Mouse (Mus musculus) forebrain, embryonic 14.5 days (tissue): Measurements from ENCODE around the gene 9530077C05Rik. TPM values are rescaled to one million over a fixed set of nuclear protein-coding genes. Genes with fewer than 3 reads are reported as not detected.

ENCODE experiments used
- ATAC-seq: fragments of 200-750 bp; cut with Nextera tagmentation; 2 replicates; pipeline ENCODE4 v1.8.0; 2017; ENCODE audit warnings: mild to moderate bottlenecking, moderate library complexity
- DNase-seq: peaks from one replicate; pipeline ENCODE4 v3.0.0-alpha.2; 2015; ENCODE audit warnings: low spot score
- H3K27ac ChIP-seq: fragments of 300-500 bp; sonication (generic); 2 replicates; pipeline ENCODE4 v1.5.1; 2014; ENCODE audit warnings: low read depth, mild to moderate bottlenecking, control low read depth, low read length, moderate library complexity
- H3K27me3 ChIP-seq: fragments of 300-500 bp; sonication (generic); replicated peaks from 2 replicates; pipeline ENCODE4 v1.6.1; 2014; ENCODE audit warnings: low read length, control low read depth, mixed read lengths; ENCODE audit not compliant: control insufficient read depth, insufficient read depth
- H3K36me3 ChIP-seq: fragments of 300-500 bp; sonication (generic); 2 replicates; pipeline ENCODE4 v1.6.1; 2014; ENCODE audit warnings: low read length, control low read depth; ENCODE audit not compliant: control insufficient read depth, insufficient read depth
- H3K4me1 ChIP-seq: fragments of 300-500 bp; sonication (generic); 2 replicates; pipeline ENCODE4 v1.6.1; 2014; ENCODE audit warnings: antibody characterized with exemption, low read length, control low read depth; ENCODE audit not compliant: control insufficient read depth, insufficient read depth
- H3K4me2 ChIP-seq: fragments of 300-500 bp; sonication (generic); 2 replicates; pipeline ENCODE4 v1.6.1; 2014; ENCODE audit warnings: mild to moderate bottlenecking, control low read depth, low read length
- H3K4me3 ChIP-seq: fragments of 300-500 bp; sonication (generic); 2 replicates; pipeline ENCODE4 v1.5.1; 2014; ENCODE audit warnings: low read depth, low read length, control low read depth
- H3K9ac ChIP-seq: fragments of 300-500 bp; sonication (generic); 2 replicates; pipeline ENCODE4 v1.6.1; 2014; ENCODE audit warnings: mild to moderate bottlenecking, low read length, control low read depth, moderate library complexity
- H3K9me3 ChIP-seq: fragments of 300-500 bp; sonication (generic); replicated peaks from 2 replicates; pipeline ENCODE4 v1.6.1; 2016; ENCODE audit warnings: low read length, control low read depth, mixed read lengths; ENCODE audit not compliant: control insufficient read depth
- WGBS: fragments of 180-500 bp; shearing (Covaris S2); extraction: QIAGEN DNeasy Blood & Tissue Kit; methylation state at CpG from one replicate; pipeline ENCODE4 v1.1.7; 2014; 5-methylcytosine and 5-hydroxymethylcytosine counted together
- polyA plus RNA-seq: library from polyadenylated mRNA; unstranded; fragments of >200 nt; fragmentation: Nextera tagmentation; extraction: Ambion mirVana; gene quantifications from 2 replicates; pipeline ENCODE4 v1.2.1, GENCODE M21; 2014

The 9530077C05Rik gene
- polyA plus RNA-seq, 1 experiment from 2014 or later, result 12.2 TPM

DNA sequence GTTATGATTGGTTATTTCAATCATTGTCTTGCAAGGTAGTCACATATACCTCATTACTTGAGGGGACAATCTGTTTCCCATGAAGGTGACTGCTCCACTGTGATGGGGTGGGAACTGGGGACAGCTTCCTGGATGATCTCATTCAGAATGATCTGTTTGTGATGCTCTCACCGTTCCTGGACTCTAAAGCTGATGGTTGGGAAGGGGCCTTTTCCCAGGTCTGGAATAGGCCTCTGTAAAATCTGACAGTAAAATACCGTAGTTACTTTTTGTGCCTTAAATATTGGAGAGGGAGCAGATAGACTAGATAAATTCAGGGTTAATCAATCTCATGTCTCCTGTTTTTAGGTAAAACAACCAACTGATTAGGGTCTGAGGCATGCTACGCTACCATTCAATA, 58.3 kb downstream of the 9530077C05Rik start, which contains the start of gene Rp9:
TSS of gene Rp9 (minus strand) at position 101 of the 400 bp plus-strand sequence.
- H3K4me3 ChIP-seq, result peak within 1 kb of the TSS; percentile 86
- peak within 1 kb of the TSS; percentile 75 for H3K4me2 ChIP-seq
- no peaks in the 10 kb centered on the region for H3K27me3 ChIP-seq
- H3K9ac ChIP-seq, result peak within 1 kb of the TSS; percentile 95; the same call in 1 of the 2 replicates
- H3K27ac ChIP-seq, result no peak within 1 kb of the TSS
- 0 out of 2 replicates have a peak, but pooled peaks cover 2% of the 10 kb centered on the region for H3K4me1 ChIP-seq
- no peaks in the 10 kb centered on the region for H3K9me3 ChIP-seq
- no peaks in the 10 kb centered on the region for H3K36me3 ChIP-seq
- DNase-seq, result no peak
- WGBS, result 87% methylated on average over 3 of the region's 3 CpGs
- ATAC-seq, result no peak

GRCm38 (mm10) chr9:22475424-22475868, 64.1 kb downstream of the 9530077C05Rik start, which contains the start of gene Bbs9:
TSS of gene Bbs9 (plus strand) at chr9:22475715.
- Histone ChIP-seq H3K27me3 (no peaks in the 10 kb centered on the region), H3K36me3 (no peaks in the 10 kb centered on the region), H3K4me2 (peak within 1 kb of the TSS; percentile 77), H3K27ac (peak within 1 kb of the TSS; percentile 60; the same call in 1 of the 2 replicates), H3K9me3 (no peaks in the 10 kb centered on the region), H3K9ac (peak within 1 kb of the TSS; percentile 69), H3K4me1 (peaks cover 10% of the 10 kb centered on the region), H3K4me3 (peak within 1 kb of the TSS; percentile 54)
- peak; percentile 97 for DNase-seq
- WGBS, result under 1% methylated on average over 25 of the region's 25 CpGs
- peak; percentile 100 for ATAC-seq

GRCm38 (mm10) chr9:22476265-22476664, 65.0 kb downstream of the 9530077C05Rik start:
- DNase-seq, result peak; percentile 19
- no peak overlapping the region for H3K27ac ChIP-seq
- H3K4me1 ChIP-seq, result peaks cover 10% of the 10 kb centered on the region
- H3K27me3 ChIP-seq, result no peaks in the 10 kb centered on the region
- 4% methylated on average over 10 of the region's 10 CpGs for WGBS
- H3K4me3 ChIP-seq, result peak overlapping the region; percentile 54
- H3K9me3 ChIP-seq, result no peaks in the 10 kb centered on the region
- H3K36me3 ChIP-seq, result no peaks in the 10 kb centered on the region
- peak overlapping the region; percentile 77 for H3K4me2 ChIP-seq
- ATAC-seq, result no peak
- peak overlapping the region; percentile 69 for H3K9ac ChIP-seq

DNA sequence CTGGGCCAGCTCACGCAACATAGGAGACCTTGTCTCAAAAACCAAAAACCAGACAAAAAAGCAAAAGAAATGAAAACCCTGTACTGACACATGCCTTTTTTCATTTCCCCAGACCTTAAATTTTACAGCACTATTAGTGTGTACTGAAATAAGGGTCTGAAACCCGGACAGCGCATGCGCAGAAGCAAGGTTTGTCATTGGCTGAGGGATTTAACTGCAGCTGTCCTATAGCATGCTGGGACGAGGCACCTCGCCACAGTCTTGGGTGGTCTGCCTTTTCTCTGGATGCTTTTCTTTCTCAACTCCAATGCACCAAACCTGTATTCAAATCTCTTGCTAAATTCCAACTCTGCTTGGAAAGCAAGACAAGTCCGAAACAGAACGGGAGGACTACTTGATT, 67.6 kb downstream of the 9530077C05Rik start:
- Histone ChIP-seq H3K27me3 (no peaks in the 10 kb centered on the region), H3K4me3 (no peak overlapping the region), H3K9me3 (no peaks in the 10 kb centered on the region), H3K27ac (no peak overlapping the region), H3K9ac (no peak overlapping the region), H3K36me3 (no peaks in the 10 kb centered on the region), H3K4me1 (peaks cover 10% of the 10 kb centered on the region), H3K4me2 (no peak overlapping the region)
- WGBS, result 93% methylated on average over 8 of the region's 8 CpGs
- no peak for ATAC-seq
- DNase-seq, result no peak

DNA sequence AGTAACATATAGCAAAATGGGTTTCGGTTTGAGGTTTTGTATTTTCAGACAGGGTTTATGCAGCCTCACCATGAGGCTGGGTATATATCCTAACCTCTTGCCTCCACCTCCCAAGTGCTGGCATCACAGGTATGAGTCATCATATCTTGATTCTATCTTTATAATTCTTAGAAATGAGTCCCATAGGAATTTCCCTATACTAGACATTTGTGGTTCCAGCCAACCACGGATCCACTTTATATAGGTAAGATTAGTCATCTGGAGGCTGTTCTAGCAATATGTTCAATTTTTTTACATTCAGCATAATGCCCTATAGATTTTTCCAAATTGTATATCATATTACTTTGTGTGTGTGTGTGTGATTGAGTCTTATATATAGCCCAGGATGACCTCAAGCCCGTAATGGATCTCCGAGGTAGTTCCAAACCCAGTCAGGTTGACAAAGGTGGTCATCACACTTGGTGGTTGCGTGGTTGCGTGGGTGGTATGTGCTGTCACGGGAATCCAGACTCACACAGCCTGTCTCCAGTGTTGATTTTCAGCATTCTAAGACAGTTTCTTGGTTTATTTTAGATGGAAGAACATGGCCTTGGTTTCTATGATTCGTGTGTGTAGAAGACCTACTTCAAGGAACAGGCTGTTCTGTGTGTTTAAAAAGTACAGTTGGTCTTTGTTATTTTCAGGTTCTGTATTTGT, 72.7 kb downstream of the 9530077C05Rik start:
- H3K4me2 ChIP-seq, result no peak overlapping the region
- DNase-seq (no peak), ATAC-seq (no peak)
- H3K27me3 ChIP-seq, result no peaks in the 10 kb centered on the region
- H3K36me3 ChIP-seq, result 0 out of 2 replicates have a peak, but pooled peaks cover 2% of the 10 kb centered on the region
- no peak overlapping the region for H3K4me3 ChIP-seq
- H3K27ac ChIP-seq, result no peak overlapping the region
- no peaks in the 10 kb centered on the region for H3K9me3 ChIP-seq
- no peak overlapping the region for H3K9ac ChIP-seq
- H3K4me1 ChIP-seq, result no peaks in the 10 kb centered on the region
- WGBS, result 96% methylated on average over 8 of the region's 8 CpGs

- H3K27ac ChIP-seq, result no peak overlapping the region
- H3K9ac ChIP-seq, result no peak overlapping the region
- no peaks in the 10 kb centered on the region for H3K9me3 ChIP-seq
- H3K4me3 ChIP-seq, result no peak overlapping the region
- H3K4me1 ChIP-seq, result no peaks in the 10 kb centered on the region
- DNase-seq, result no peak
- WGBS, result 94% methylated on average over 12 of the region's 12 CpGs
- no peaks in the 10 kb centered on the region for H3K27me3 ChIP-seq
- H3K4me2 ChIP-seq, result no peak overlapping the region
- H3K36me3 ChIP-seq, result 0 out of 2 replicates have a peak, but pooled peaks cover 2% of the 10 kb centered on the region
- ATAC-seq, result no peak
Observed at GRCm38 (mm10) chr9:22484562-22485308, 73.4 kb downstream of the 9530077C05Rik start.

- 91% methylated on average over 7 of the region's 7 CpGs for WGBS
- H3K36me3 ChIP-seq, result 0 out of 2 replicates have a peak, but pooled peaks cover 2% of the 10 kb centered on the region
- H3K27ac ChIP-seq, result no peak overlapping the region
- no peak overlapping the region for H3K4me3 ChIP-seq
- DNase-seq (no peak), ATAC-seq (no peak)
- H3K9me3 ChIP-seq, result no peaks in the 10 kb centered on the region
- H3K9ac ChIP-seq, result no peak overlapping the region
- H3K4me1 ChIP-seq, result no peaks in the 10 kb centered on the region
- no peaks in the 10 kb centered on the region for H3K27me3 ChIP-seq
- no peak overlapping the region for H3K4me2 ChIP-seq
Observed at GRCm38 (mm10) chr9:22486211-22486610, 74.9 kb downstream of the 9530077C05Rik start.

- ATAC-seq (no peak), DNase-seq (no peak)
- no peaks in the 10 kb centered on the region for H3K9me3 ChIP-seq
- H3K36me3 ChIP-seq, result 0 out of 2 replicates have a peak, but pooled peaks cover 2% of the 10 kb centered on the region
- H3K4me3 ChIP-seq, result no peak overlapping the region
- H3K9ac ChIP-seq, result no peak overlapping the region
- H3K27me3 ChIP-seq, result no peaks in the 10 kb centered on the region
- H3K4me2 ChIP-seq, result no peak overlapping the region
- H3K4me1 ChIP-seq, result no peaks in the 10 kb centered on the region
- 58% methylated on average over 9 of the region's 9 CpGs for WGBS
- H3K27ac ChIP-seq, result no peak overlapping the region
Observed at GRCm38 (mm10) chr9:22488963-22489362, 77.7 kb downstream of the 9530077C05Rik start.
